Mouse (Mus musculus) kidney, adult 11 months (tissue): ENCODE data around the gene Tgfb3.

ENCODE experiments used
- DNase-seq: peaks from one replicate; pipeline ENCODE4 v3.0.0; 2022

Gene Tgfb3

GRCm38 (mm10) chr12:86078553-86079201 is at the start of gene Tgfb3:
Gene Tgfb3, minus strand, starts transcription at chr12:86079041.
- DNase-seq = no peak

GRCm38 (mm10) chr12:86128122-86128521 is 49.3 kb upstream of the Tgfb3 start:
- peak; percentile 79 for DNase-seq

GRCm38 (mm10) chr12:86124016-86124415 is 45.2 kb upstream of the Tgfb3 start:
- DNase-seq = no peak

DNA sequence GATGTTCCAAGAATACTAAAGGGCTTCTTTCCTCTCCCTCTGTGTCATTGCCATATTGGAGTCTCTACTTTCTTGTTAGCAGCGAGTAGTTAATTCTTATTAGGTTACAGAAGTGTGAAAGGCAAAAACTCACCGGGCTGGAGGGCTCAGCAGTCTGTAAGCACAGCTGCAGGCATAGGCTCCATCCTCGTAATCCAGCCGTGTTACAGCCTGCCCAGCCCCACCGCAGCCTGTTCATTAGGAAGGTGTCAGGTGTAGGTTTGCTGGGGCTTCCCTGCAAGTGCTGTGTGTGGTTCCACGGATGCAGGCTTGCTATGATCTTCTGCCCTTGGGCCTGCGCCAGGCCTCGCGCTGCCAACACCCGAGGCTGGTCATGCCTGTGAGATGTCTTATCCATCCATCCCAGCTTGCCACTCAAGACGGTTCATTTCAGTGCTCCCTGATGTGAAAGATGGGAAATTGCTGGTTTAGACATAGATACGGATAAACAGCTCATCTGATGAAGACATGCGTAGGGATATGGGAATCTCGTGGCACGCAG is 37.5 kb upstream of the Tgfb3 start:
- no peak for DNase-seq

GRCm38 (mm10) chr12:86110637-86111036 is 31.8 kb upstream of the Tgfb3 start:
- DNase-seq = no peak

- no peak for DNase-seq
Observed at GRCm38 (mm10) chr12:86109531-86109930, 30.7 kb upstream of the Tgfb3 start.

- no peak for DNase-seq
Observed at GRCm38 (mm10) chr12:86107645-86108044, 28.8 kb upstream of the Tgfb3 start.

DNA sequence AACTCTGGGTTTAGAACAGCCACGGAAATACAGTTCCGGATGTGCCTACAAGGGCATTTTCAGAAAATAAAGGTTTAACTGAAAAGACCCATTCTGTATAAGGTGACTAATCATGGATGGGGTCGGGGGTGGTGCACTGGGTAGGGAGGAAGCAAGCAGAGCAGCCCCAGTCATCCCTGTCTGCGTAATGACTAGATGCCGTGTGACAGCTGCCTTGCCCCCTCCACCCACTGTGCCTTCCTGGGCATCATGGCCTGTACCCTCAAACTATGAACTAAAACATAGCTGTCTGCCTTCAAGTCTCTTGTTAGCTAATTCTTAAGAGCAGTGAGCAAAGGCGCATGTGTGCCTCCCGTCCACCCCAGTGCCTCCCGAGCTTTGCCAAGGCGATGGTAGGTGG is 27.2 kb upstream of the Tgfb3 start:
- DNase-seq = no peak

DNA sequence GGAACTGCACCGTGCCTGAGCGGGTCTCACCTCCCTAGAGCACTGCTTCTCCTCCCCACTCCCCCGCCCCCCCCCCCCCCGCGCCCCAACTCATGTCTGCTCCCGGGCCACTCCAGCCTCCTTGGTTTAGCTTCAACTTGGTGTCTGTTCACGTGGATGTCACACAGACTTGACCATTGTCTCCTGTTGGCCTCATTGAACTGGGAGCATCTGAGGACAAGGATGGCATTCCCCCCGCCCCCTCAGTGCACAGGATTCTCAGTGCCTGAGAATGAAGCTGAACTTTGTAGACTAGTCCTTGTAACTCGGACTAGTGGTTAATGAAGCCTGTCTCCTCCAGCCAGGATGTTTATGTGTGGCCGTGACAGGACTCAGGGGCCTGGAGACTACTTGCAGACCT is 26.7 kb upstream of the Tgfb3 start:
- DNase-seq = peak; percentile 41

- peak; percentile 56 for DNase-seq
Observed at GRCm38 (mm10) chr12:86104297-86104696, 25.5 kb upstream of the Tgfb3 start.

DNA sequence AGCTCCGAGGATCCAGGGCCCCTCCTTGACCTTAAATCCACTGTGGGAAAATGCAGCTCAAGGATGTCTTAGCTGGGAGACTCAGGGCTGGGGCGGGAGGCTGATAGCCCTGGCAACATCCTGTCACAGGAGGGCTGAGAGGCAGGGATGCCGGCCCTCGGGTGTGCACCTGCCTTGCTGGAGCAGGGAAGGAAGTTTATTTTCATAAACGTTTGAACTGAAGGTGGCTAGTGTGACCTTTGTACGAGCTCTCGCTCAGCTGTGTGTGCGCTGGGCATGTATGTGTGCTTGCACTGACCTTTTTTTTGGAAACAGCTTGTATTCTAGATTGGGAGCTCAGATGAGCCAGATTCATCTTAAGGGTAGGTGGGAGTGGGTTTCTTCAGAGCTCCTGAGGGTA is 25.0 kb upstream of the Tgfb3 start:
- DNase-seq = peak; percentile 52

DNA sequence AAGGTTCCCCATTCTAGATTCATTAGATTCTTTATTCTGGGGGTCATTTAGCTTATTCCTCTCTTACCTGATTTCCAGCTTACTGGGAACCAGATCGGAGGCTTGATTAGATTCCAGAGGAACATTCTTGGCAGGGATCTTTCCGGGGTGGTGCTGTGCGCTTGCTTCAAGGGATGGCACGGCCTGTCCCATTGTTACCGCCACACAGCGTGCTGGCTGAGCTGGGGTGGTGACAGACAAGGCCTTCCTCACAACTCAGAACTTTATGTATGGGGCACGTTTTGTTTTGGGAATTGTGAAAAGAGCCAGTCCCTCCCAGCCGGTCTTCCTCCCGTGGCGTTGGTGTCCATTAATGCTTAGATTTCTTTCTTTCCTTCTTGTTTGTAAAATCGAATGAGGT is 24.6 kb upstream of the Tgfb3 start:
- no peak for DNase-seq

GRCm38 (mm10) chr12:86102686-86103085 is 23.8 kb upstream of the Tgfb3 start:
- peak; percentile 74 for DNase-seq

DNA sequence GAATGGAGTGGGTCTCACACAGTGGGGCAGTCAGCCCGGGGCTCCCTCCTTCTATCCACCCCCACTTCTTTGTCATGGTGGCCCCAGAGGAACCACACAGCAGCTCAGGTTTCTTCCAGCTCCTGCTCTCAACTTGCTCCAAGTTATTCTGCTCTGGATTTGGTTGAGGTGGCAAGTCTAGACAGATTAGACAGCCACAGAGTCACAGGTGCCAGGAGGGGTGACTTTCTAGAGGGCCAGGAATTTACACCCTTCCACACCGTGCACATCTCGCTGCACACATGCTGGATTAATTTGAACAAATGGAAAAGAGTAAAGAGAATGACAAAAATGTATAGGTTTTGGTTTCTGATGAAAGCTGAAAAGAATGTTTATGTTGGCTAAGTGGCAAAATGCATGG is 21.9 kb upstream of the Tgfb3 start:
- no peak for DNase-seq

DNA sequence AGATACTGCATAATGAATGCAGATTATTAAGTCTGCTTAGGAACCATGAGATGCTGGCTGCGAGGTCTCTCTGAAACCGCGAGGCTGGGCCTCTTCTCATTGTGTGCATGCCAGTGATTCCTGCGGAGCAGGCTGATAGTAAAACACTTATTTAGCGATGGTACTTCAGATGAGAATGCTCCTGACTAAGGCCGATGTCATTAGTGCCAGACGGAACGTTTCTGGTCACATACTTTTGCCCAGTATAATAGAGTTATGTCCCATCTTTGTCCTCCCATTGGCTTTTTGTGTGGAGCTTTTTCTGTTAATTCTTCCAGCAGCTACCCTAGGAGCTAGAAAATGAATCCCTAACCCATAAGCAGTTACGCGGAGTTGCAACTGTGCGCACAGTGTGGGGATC is 18.9 kb upstream of the Tgfb3 start:
- no peak for DNase-seq

DNA sequence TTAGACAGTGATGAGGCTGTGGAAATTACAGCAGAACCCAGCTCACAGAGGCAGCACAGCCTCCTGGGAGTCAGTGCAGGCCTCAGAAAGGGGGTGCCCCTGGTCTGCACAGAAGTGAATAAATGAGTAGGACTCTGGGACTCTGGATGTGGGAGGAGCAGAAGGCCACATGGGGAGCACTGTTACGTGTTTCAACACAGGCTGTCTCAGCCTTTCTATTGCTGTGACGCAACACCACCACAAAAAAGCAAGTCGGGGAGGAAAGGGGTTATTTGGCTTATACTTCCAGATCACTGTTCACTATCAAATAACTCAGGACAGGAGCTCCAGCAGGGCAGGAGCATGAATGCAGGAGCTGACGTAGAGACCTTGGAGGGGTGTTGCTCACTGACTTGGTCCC is 17.0 kb upstream of the Tgfb3 start:
- DNase-seq = no peak

DNA sequence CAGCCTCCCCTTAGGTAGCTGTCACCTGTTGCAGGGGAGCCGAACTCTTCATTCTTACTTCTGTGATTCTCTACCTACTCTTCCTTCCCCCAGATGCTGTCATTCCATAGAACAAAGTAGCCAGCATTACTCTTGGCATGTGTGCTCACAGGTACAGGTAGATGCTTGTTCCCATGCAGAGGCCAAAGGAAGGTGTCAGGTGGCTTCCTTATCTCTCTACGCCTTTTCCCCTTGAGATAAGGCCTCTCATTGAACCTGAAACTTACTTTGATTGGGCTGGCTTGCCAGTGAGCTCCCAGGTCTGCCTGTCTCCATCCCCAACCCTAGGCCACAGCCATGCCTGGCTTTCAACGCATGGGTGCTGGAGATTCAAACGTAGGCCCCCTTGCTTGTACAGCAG is 15.2 kb upstream of the Tgfb3 start:
- no peak for DNase-seq

GRCm38 (mm10) chr12:86091601-86092132 is 12.8 kb upstream of the Tgfb3 start:
- DNase-seq = peak; percentile 61

GRCm38 (mm10) chr12:86090764-86091163 is 11.9 kb upstream of the Tgfb3 start:
- DNase-seq = no peak

DNA sequence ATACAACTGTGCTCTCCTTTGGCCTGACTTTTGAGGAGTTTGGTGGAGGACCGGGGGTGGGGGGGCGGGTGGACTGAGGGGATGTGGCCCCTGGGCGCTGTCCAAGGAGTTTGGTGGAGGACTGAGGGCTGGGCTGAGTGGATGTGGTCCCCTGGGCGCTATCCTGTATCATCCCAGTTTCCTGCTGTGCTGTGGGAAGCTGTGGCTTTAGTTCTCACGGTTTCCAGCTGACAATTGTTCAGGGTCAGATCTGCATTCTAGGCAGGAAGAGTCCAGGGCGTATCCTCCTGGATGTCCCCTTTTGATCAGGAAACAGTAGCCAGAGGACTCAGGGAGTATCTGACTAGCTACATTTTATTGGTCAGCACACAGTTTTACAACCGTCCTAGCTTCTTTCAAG is 9.2 kb upstream of the Tgfb3 start:
- peak; percentile 55 for DNase-seq

GRCm38 (mm10) chr12:86086550-86086949 is 7.7 kb upstream of the Tgfb3 start:
- DNase-seq = no peak

- no peak for DNase-seq
Observed at GRCm38 (mm10) chr12:86085873-86086272, 7.0 kb upstream of the Tgfb3 start.

GRCm38 (mm10) chr12:86082481-86083012 is 3.7 kb upstream of the Tgfb3 start, which contains the start of gene Ift43:
Gene Ift43, plus strand, starts transcription at chr12:86082541.
- peak; percentile 82 for DNase-seq

DNA sequence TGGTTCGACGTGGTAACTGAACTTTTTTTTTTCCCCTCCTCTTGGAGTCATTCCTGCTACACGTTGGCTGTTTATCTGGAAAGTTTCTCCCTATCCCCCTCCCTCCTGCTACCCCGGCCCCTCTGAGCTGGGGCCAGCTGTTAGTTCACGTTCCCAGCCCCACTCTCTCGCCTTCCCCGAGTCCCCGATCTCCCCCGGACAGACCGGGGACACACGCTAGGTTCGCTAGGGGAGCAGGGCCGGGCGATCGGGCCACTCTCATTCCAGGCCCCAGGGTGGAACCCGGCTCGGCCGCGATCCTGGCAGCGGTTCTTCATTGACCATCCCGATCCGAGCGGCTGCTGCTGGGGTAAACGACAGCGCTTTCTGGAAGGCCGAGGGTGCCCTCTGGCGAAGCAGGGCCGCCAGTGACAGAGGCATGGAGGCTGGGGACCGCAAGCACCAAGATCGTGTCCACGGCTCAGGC is 394 bp upstream of the Tgfb3 start:
- DNase-seq = peak; percentile 86
